Mouse (Mus musculus) hindbrain, embryonic 12.5 days (tissue): ENCODE data around the gene Raet1e. TPM values are rescaled to one million over a fixed set of nuclear protein-coding genes. Genes with fewer than 3 reads are reported as not detected.

Source experiments
- polyA plus RNA-seq: library from polyadenylated mRNA; unstranded; fragments of >200 nt; fragmentation: Nextera tagmentation; extraction: Ambion mirVana; gene quantifications from 2 replicates; pipeline ENCODE4 v1.2.1, GENCODE M21; 2016

Raet1e gene
- polyA plus RNA-seq, 1 experiment from 2014 or later: 6.1 TPM

Other genes starting within 250 kb of the Raet1e start
- not detected in 2 replicates for gene 4930444G20Rik, start 90.5 kb upstream of the Raet1e start, polyA plus RNA-seq
- 13.5 and 15.6 TPM in 2 replicates for gene E030030I06Rik, start 9.3 kb upstream of the Raet1e start, polyA plus RNA-seq
- 0.85 and 1.2 TPM in 2 replicates for gene H60b, start within 50 bp of the Raet1e start, polyA plus RNA-seq
- gene Raet1d, start 202.0 kb downstream of the Raet1e start, polyA plus RNA-seq: 12.3 and 12.6 TPM in 2 replicates